In the genomic region with DNA sequence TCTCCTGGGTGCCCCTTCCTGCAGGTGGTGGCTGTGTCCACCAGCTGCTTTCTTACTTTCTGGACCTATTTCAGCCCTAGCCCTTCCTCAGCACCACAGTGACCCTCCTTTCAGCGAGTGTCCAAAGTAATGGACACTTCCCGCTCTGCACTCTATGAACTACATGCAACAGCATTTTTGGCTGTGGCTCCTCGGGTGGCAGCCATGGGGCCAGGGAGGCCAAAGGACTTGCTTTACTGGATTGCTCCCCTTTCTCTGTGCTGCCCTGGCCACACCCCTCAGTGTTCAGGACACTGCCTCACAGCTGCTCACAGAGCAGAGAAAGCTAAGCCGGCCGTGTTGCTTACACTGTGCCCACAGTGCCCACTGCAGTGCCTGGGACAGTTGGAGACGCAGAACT, we compare ENCODE assay signal across 16 mouse cellular contexts. TPM values are rescaled to one million over a fixed set of nuclear protein-coding genes. Genes with fewer than 3 reads are reported as not detected.
"Had no signal": no experiment of that assay in that cellular context is flagged by ENCODE, and none has a peak within 500 bp of the region (broad histone marks: within the 10 kb centered on the region; RNA-seq: fewer than 3 reads in every experiment).

No protein-coding gene starts in this region.

- DNase-seq: kidney, adult 8-10 months; kidney, postnatal 14 days; left cerebral cortex, postnatal 4 days; retina, postnatal 1 day; right cerebral cortex, postnatal 4 days; spleen, adult 18-20 months; thymus, adult 2 months had no signal

- H3K4me1 ChIP-seq: neural tube, embryonic 13.5 days had no signal

- H3K9ac ChIP-seq: lung, embryonic 15.5 days; midbrain, embryonic 15.5 days; neural tube, embryonic 13.5 days had no signal

- H3K4me2 ChIP-seq: liver, embryonic 11.5 days; lung, embryonic 15.5 days; midbrain, embryonic 15.5 days; neural tube, embryonic 13.5 days had no signal

- H3K27ac ChIP-seq: lung, embryonic 15.5 days; midbrain, embryonic 10.5 days; midbrain, embryonic 15.5 days; neural tube, embryonic 13.5 days had no signal

- H3K36me3 ChIP-seq: lung, embryonic 15.5 days; midbrain, embryonic 10.5 days; midbrain, embryonic 15.5 days; neural tube, embryonic 13.5 days had no signal

- H3K27me3 ChIP-seq: midbrain, embryonic 15.5 days; neural tube, embryonic 13.5 days had no signal

- ATAC-seq: midbrain, embryonic 15.5 days had no signal

- H3K9me3 ChIP-seq: lung, embryonic 15.5 days; midbrain, embryonic 10.5 days; midbrain, embryonic 15.5 days; neural tube, embryonic 13.5 days had no signal

- H3K4me3 ChIP-seq: lung, embryonic 15.5 days; midbrain, embryonic 10.5 days; midbrain, embryonic 15.5 days; neural tube, embryonic 13.5 days had no signal

RNA-seq across cellular contexts. Expression of a gene that starts 7.6 kb away (rescaled TPM):
- total RNA-seq: layer of hippocampus, postnatal 10 days; left cerebral cortex, postnatal 4 days had no signal
- polyA plus RNA-seq: limb, embryonic 14.5 days; liver, embryonic 11.5 days; liver, embryonic 16.5 days; lung, embryonic 15.5 days; midbrain, embryonic 10.5 days; midbrain, embryonic 15.5 days; neural tube, embryonic 13.5 days; stomach, embryonic 14.5 days; thymus, adult 2 months had no signal

RNA-seq across cellular contexts. Expression of a gene that starts 16.0 kb away (rescaled TPM):
- total RNA-seq: layer of hippocampus, postnatal 10 days; left cerebral cortex, postnatal 4 days had no signal
- polyA plus RNA-seq: neural tube, embryonic 13.5 days had no signal
